Mouse (Mus musculus) Patski (cell line): ENCODE results near the gene Morn5. TPM values are rescaled to one million over a fixed set of nuclear protein-coding genes. Genes with fewer than 3 reads are reported as not detected.

Experiments
- ATAC-seq: fragments of 100-300 bp; one replicate; pipeline ENCODE4 v1.8.0; 2021
- CTCF ChIA-PET: fragments of 350-600 bp; sonication (Branson Sonifier 250); formaldehyde crosslinking; loops from one replicate; lab custom pipeline; 2022; ENCODE audit warnings: inconsistent platforms; lab: Charles Lee
- POLR2A ChIA-PET: fragments of 350-600 bp; sonication (Branson Sonifier 250); formaldehyde crosslinking; loops from one replicate; lab custom pipeline; 2022; ENCODE audit warnings: antibody characterized with exemption, inconsistent platforms; lab: Charles Lee
- DNase-seq: peaks from one replicate; pipeline ENCODE4 v3.0.0-alpha.2; 2011; ENCODE audit warnings: low read depth, low spot score
- H3K27me3 ChIP-seq: fragments of 371-371 bp; one replicate; pipeline ENCODE4 v1.5.1; 2021
- CTCF ChIP-seq: fragments of 100-300 bp; IDR thresholded peaks from one replicate; pipeline ENCODE4 v1.5.1; 2021
- in situ Hi-C: fragments of 300-500 bp; cut with MboI; formaldehyde crosslinking; loops from 3 replicates; pipeline ENCODE4 v1.11.1; 2018; ENCODE audit warnings: low pct_unique_long_range_greater_than_20kb, mixed read lengths
- polyA plus RNA-seq: library from polyadenylated mRNA; unstranded; gene quantifications from one replicate; pipeline ENCODE4 v1.2.3, GENCODE M21; 2021

Morn5 gene
- polyA plus RNA-seq, 1 experiment from 2014 or later = 5.5 TPM

DNA sequence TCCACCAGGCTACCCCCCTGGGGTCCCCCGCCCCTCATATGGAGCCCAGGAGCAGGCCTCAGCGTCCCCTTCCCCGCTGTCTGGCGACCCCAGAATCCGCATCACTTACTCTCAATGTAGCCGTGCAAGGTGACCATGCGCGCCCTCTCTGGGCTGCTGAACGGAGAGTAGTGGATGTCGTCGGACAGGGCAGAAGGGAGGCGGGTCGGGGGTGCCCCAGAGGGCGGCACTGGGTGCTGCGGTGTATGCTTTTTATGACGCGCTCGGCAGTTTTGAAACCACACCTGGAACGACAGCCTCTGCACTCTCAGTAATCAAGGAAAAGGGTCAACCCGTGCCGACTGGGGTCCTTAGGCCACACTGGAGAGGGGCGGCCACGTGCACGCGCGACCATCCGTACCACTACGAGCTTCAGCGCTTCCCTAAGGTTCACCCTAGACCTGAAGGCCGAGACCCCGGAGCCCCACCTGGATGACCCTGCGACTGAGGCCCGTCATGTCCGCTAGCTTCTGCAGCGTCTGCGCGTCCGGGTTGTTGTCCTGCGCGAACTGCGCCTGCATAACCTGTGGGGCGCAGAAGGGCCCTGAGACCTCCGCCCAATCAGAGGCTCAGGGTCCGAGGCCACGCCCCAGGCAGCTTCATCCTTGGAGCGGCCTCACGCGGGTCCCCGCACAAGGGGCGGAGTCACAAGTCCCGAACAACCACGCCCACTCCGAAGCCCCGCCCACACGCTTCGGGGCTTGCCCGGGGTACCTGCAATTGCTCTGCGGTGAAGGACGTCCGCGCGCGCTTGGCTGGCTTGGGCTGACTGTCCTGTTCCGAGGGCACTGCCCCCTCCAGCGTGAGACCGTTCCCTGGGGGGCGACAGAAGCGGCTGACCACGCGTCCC, 41.8 kb downstream of the Morn5 start:
- peak; percentile 39 for DNase-seq
- TF ChIP-seq CTCF = no peak
- ChIA-PET POLR2A (interaction anchor here (0.7 to 1.2 kb wide), 4 partner anchors 12 to 119 kb away, joined by 3 to 4 read pairs (median 3); partner anchors contain the start of gene Mrrf), CTCF (interaction anchor here (1.6 kb wide), 1 partner anchor 9 kb away, joined by 3 read pairs; no protein-coding TSS in a partner anchor)
- no peaks in the 10 kb centered on the region for H3K27me3 ChIP-seq
- in situ Hi-C loops = no loop called here
- ATAC-seq = peak; percentile 94

DNA sequence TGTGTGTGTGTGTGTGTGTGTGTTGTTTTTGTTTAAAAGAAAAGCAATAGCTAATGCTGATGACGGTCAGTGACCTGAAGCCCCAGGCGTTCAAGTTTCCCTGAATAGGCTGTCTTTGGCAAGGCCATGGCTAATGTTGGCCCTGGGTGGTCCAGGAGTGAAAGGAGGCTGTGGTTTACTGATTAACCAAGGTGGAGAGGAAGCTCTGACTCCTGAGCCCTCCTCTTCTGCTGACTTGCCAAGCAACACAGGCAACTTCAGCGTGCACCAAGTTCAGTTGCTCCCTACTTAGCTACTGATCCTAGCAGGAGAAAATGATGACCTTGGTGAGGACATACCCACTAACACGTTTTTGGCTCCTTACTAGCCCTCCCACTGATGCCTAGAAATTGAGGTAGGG, 43.5 kb downstream of the Morn5 start:
- ATAC-seq (peak; percentile 53), DNase-seq (peak; percentile 44)
- in situ Hi-C loops = no loop called here
- H3K27me3 ChIP-seq = no peaks in the 10 kb centered on the region
- no peak for TF ChIP-seq CTCF
- CTCF ChIA-PET = interaction anchor here (1.6 kb wide), 1 partner anchor 50 kb away, joined by 3 read pairs; no protein-coding TSS in a partner anchor
- POLR2A ChIA-PET = interaction anchor here (0.6 kb wide), 1 partner anchor 1500 kb away, joined by 3 read pairs; no protein-coding TSS in a partner anchor

DNA sequence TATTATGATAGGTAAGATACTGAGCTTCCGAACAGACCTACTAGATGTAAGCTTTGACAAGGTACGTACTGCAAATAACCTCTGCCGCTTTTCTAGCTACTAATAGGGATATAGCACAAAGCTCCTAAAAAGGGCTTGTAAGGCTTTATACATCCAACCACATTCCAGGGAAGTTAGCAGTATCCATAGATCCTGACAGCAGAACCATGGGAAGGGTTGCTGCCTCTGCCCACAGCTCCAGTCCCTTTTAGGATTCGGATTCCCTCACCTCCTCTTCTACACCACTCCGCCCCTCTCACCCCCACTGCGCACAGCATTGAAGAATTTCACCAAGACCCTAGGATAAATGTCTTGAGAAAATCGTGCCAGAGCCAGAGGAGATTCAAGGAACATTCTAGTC, 44.0 kb downstream of the Morn5 start:
- in situ Hi-C loops = no loop called here
- ChIA-PET POLR2A (no interaction called here), CTCF (interaction anchor here (1.6 kb wide), 1 partner anchor 49 kb away, joined by 3 read pairs; no protein-coding TSS in a partner anchor)
- H3K27me3 ChIP-seq = no peaks in the 10 kb centered on the region
- DNase-seq (no peak), ATAC-seq (no peak)
- TF ChIP-seq CTCF = no peak

DNA sequence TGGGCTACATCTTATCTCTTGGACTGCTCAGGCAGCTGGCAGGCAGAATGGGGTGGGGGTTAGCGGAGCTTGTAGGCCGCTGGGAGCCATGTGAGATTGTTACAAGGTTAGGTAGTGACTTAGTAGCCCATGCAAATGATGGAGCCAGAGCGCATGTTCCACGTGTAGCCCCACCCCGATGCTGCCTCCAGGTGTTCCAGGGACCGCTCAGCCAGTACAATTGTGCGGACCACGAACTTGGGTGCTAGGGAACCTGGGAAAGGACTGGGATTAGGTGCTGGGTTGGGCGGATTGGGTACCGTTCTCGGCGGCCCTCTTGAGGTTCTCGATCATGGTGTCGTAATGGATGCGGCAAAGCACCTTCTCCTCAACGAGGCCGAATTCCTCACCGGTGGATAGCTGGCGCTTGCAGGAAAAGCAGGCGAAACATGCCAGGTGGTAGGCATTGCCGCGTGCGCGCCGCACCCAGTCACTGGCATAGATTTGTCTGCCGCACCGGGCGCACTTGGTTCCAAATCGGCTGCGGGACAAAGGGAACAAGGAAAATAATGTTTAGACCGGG, 44.7 kb downstream of the Morn5 start:
- H3K27me3 ChIP-seq = no peaks in the 10 kb centered on the region
- ChIA-PET CTCF (interaction anchor here (1.6 kb wide), 1 partner anchor 48 kb away, joined by 3 read pairs; no protein-coding TSS in a partner anchor), POLR2A (no interaction called here)
- TF ChIP-seq CTCF = no peak
- no peak for DNase-seq
- no peak for ATAC-seq
- in situ Hi-C loops = no loop called here

DNA sequence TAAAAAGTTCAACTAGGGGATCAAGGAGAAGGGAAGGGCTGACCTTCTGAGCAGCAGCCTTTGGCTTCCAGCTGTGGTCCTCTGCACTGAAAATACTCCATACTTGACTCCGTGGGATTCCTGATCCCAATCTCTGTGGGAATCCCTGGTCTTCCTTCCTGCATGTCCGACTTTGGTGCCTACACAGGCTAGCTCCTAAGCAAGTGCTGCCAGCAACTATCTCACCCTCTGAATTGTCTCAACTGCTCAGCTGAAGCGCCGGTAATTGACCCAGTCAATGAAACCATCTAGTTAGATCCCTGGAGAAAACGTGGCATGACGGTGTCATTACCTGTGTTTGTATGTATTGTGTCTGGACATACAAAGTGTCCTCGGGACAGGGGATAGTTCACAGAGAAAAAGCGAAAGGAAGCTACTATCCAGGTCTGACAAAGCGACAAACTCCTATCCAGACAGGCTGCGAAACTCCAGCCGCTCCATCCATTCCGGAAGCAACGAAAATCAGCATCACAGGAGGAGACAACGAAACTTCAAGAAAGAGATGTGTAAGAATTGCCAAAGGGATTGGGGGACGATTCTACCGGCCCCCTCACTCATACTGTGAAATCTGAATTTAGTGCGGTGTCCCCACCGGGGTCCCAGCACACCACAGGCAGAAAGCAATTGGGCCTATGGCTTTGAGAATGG, 48.0 kb downstream of the Morn5 start:
- in situ Hi-C loops = no loop called here
- no peak for TF ChIP-seq CTCF
- ATAC-seq (no peak), DNase-seq (no peak)
- H3K27me3 ChIP-seq = no peaks in the 10 kb centered on the region
- CTCF ChIA-PET = no interaction called here
- POLR2A ChIA-PET = no interaction called here

DNA sequence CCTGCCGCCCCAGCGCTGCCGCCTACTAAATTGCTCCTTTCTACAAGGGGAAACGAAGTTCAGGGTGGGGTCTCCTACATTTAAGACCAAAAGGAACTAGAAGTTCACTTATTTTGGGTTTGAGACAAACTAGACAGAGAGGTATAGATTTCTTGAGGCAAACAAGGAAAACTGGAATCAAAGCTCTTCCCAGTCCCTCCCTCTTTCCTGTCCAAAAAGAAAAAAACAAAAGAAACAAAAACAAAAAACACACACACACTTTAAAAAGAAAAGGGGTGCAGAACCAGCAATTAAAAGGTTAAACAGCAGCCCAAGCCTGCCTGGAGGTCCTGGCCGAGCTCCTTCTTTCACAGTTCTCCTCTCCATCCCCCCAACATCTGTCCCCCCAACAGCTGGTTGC, 48.8 kb downstream of the Morn5 start:
- ChIA-PET POLR2A (no interaction called here), CTCF (interaction anchor here (0.6 kb wide), 1 partner anchor 31 kb away, joined by 3 read pairs; no protein-coding TSS in a partner anchor)
- no peak for DNase-seq
- H3K27me3 ChIP-seq = no peaks in the 10 kb centered on the region
- ATAC-seq = no peak
- in situ Hi-C loops = no loop called here
- TF ChIP-seq CTCF = no peak

DNA sequence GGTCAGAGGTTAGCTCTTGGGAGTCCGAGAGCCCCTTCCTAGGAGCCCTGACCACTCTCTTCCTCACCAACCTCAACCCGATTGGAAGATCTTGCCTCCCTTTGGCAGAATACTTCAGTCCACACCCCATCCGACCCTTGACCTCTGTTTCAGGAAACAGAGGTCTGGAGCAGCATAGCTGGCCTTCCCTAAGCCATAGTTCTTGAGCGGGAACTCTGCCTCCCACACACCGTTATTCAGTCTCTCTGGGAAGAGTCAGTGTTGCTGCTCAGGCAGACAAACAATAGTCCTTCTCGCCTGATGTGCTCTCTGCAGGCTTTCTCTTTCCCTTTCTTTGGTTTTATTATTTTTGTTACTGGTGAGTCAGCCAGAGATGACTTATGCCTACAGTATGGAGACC, 50.5 kb downstream of the Morn5 start:
- no peak for DNase-seq
- POLR2A ChIA-PET = no interaction called here
- peaks cover 3% of the 10 kb centered on the region for H3K27me3 ChIP-seq
- no peak for TF ChIP-seq CTCF
- in situ Hi-C loops = no loop called here
- CTCF ChIA-PET = no interaction called here
- peak; percentile 45 for ATAC-seq

DNA sequence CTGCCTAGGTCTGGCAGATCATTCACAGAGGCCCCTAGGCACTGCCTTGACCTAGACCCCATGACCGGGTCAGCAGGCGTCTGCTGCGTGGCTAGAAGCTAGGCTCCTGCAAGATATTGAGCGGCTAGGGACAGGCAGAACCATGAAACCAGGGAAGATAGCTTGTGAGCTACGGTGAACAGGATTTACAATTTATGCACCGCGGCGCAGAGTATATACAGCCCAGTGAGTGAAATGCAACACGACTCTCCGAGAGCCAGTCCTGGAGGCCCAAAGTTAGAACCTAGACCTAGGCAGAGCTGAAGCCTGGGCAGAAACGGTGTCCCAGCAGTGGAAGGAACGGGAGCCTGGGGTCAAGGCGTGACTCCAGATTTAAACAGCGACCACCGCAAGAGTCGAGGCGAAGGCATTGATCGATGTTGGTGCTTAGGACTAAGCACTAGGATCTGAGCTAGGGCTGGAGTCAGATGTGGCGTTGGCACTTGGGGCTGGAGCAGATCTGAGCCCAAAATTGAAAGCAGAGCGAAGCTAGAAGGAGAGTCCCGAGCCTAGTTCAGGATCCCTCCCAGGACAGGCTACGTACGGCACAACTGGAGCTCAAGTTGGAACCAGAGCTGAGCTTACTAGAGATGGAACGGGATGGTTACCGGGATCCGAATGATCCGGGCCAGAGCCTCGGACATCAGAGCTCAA, 52.8 kb downstream of the Morn5 start:
- peaks cover 13% of the 10 kb centered on the region for H3K27me3 ChIP-seq
- no peak for ATAC-seq
- in situ Hi-C loops = no loop called here
- POLR2A ChIA-PET = interaction anchor here (1.3 kb wide), 1 partner anchor 10 kb away, joined by 3 read pairs; no protein-coding TSS in a partner anchor
- CTCF ChIA-PET = interaction anchor here (1.3 kb wide), 1 partner anchor 10 kb away, joined by 3 read pairs; no protein-coding TSS in a partner anchor
- DNase-seq = no peak
- no peak for TF ChIP-seq CTCF

DNA sequence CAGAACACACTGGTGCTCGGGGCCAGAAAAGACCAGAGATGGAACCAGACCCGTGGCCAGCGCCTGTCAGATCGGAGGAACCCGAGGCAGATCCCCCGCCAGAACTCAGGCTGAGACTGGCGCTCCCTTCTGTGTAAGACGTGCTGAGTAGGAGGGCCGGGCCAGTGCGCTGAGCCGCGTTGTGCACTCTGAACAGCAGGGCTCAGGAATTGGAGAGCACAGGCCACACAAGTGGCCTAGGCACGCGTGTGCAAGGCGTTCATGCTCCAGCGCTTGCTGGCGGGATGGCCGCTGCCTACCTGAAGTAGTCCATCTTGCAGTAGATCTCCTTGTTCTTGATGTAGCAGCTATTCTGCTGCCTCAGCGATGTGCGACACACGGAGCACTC, 53.3 kb downstream of the Morn5 start:
- POLR2A ChIA-PET = interaction anchor here (1.3 kb wide), 1 partner anchor 11 kb away, joined by 3 read pairs; no protein-coding TSS in a partner anchor

More for the DNA sequence above, 53.3 kb downstream of the Morn5 start:
- ATAC-seq (no peak), DNase-seq (no peak)
- TF ChIP-seq CTCF = no peak
- in situ Hi-C loops = no loop called here
- peaks cover 15% of the 10 kb centered on the region for H3K27me3 ChIP-seq
- CTCF ChIA-PET = interaction anchor here (1.3 kb wide), 1 partner anchor 10 kb away, joined by 3 read pairs; no protein-coding TSS in a partner anchor
